Mouse (Mus musculus) adrenal gland, postnatal 25 days (tissue): ENCODE data around the gene Irs4. TPM values are rescaled to one million over a fixed set of nuclear protein-coding genes. Genes with fewer than 3 reads are reported as not detected.

Experiments used
- DNase-seq: peaks from one replicate; pipeline ENCODE4 v3.0.0; 2021; ENCODE audit warnings: mixed read lengths
- long read RNA-seq: library from polyadenylated mRNA; stranded (forward); transcript quantifications from one replicate; pipeline ENCODE4 v2.0.0, GENCODE M21; 2021
- total RNA-seq: library from RNA; stranded (reverse); gene quantifications from 2 replicates; pipeline ENCODE4 v1.2.3, GENCODE M21; 2021

The Irs4 gene
- not detected in 2 replicates for total RNA-seq
- long read RNA-seq = 0 reads

DNA sequence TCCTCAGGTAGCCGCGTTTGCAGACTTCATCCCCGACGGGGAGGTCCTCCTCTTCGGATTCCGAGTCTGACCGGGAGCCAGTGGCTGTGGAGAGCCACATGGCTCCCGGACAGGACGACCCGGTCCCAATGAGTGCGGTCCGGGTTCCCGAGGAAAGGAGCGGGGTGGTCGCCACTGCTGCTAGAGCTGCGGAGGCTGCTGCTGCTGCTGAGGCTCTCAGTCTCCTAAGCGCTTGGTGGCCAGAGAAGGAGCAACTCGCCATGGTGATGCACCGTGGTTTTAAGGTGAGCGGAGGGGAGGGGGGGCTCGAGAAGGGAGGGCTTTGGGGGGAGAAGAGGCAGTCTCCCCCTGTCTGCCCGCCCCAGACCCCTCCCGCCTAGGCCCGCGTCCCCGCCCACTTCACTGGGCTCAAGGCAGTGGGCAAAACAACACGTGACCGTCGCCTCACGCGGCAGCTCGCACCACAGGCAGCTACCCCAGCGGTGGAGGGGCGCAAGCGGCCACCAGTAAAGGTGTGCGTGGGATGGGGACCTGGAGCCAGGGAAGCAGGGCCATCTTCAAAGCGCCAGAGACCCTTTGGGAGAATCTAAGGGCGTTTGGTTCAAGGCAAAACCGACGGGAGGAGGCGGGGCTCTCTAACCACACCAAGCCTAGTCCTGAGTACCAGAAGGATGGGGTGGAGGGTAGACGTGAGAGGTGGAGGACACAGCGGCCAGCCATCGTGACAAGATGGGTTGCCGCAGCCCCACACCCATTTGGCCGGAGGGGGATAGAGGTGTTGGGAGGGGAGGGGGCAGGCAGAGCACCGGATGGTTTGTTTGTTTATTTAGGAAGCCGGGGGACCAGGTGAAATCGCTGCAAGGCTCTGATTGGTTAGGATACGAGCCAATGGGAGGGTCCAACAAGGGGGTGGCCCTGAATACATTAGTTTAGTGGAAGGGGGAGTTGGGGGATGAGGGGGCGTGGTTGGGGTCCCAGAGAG lies at the start of gene Irs4:
Gene Irs4, minus strand, starts transcription at position 327 of the 982 bp plus-strand sequence.
- peak; percentile 8 for DNase-seq

DNA sequence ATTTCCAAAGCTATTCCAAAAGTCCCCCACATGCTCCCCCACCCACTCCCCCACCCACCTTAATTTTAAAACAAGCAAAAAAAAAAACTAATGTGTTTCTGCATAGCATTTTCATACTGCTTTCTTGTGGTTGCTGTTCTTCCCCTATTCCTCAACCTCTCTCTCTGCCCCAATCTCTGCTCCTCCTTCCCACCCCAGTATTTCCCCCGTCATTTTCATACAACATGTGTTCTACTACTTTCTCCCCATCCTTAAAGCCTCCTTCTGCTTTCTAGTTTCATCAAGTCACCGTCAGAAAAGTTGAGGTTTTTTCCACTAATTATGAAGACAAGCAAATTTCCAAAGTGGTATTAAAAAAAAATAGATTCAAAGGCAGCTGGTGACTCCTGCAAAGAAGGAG lies 25.3 kb upstream of the Irs4 start:
- no peak for DNase-seq

DNA sequence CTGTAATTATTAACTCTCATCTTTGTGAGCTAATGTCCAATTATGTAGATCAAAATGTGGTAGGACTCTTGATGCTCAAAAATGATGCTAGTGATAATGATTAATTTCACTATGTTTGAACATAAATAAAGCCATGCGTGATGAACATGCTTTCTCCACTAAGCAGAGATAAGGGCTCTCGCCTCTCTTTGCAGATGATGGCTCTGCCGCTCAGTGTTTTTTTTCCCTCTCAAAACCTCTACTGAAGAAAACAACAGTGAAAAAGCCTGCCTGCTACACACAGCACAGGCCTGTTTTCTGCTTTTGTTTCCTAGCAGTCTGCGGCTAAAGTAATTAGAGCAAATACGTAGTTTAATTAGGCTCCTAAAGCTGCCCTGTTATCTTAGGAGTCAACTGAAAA lies 4.5 kb upstream of the Irs4 start:
- DNase-seq = no peak

DNA sequence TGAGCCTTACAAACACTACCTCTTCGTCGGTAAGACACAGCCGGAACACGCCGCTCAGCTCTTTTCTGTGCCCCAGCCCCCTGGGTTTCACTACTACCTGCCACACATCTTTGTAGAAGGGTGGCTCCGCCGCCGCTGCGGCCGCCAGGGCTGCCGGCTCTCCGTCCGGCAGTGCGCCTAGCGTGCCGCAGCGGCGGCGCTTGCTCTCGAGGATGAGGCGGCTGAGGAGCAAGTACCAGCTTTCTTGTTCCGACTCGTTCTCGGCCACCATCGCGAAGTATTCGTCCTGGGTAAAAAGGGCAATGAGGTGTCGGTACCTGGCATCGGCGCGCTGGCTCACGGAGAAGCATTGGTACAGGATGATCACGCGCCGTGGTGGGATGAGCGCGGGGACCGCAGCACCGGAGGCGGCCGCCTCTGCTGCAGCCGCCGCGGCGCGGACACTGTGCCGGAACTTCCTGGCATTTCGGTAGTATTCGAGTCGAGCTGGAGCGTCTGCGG lies 622 bp downstream of the Irs4 start:
- DNase-seq = no peak

DNA sequence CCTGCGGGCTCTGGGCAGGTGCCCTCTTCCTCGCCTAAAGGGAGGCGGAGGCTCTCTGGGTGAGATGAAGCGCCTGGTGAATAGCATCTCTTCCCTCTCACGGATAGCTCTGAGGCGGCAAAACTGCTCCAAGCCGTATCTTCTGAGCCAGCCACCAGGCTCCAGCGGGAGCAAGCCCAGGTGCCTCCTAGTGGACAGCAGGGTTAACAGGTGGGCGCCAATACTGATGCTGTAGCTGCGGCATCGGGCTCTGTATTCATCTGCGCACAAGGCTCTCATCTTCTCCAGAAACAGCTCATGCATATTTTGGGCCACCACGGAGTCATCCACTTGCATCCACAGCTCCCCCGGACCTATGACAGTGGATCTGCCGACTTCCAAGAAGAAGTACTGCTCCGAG lies 1.1 kb downstream of the Irs4 start:
- no peak for DNase-seq

DNA sequence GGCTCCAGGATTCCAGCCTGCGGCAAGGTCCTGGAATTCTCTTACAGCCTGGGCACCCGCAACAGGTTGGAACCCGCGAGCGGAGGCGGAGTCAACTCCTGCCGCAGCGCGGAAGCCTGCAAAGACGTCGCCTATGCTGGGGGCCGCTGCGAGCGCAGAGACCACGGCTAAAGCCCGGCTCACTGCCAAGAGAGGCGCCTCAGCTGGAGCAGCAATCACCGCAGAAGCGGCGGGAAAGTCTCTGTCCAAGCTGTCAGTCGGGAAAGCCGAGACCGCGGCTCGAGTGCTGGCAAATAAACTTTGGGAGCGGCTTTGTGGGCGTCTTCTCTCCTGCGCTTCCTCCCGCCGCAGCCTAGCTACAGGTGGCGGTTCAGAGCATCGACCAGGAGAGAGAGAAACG lies 3.3 kb downstream of the Irs4 start:
- no peak for DNase-seq

Other genes with a start within 250 kb of the Irs4 start
- 29.4 and 31.6 TPM in 2 replicates for gene Col4a5, start 249.9 kb downstream of the Irs4 start, total RNA-seq
- not detected in 2 replicates for gene Gm15294, start 150.0 kb upstream of the Irs4 start, total RNA-seq